Mouse (Mus musculus): ENCODE results near the gene Ctla4. TPM values are rescaled to one million over a fixed set of nuclear protein-coding genes. Genes with fewer than 3 reads are reported as not detected.

Ctla4 gene
- polyA plus RNA-seq, 1 experiment = 0.13 TPM

GRCm38 (mm10) chr1:60910796-60911195 lies 24.0 kb downstream of the Ctla4 start:
- H3K4me1 ChIP-seq (ENCODE audit: control insufficient read depth, insufficient read depth, low read length) = no peaks in the 10 kb centered on the region
- no peak overlapping the region for H3K4me3 ChIP-seq (ENCODE audit: insufficient read depth, low read length)
- no peak overlapping the region for H3K27ac ChIP-seq (ENCODE audit: insufficient read depth, low read length)
- TF ChIP-seq CTCF (IDR thresholded peaks at IDR 0.05; ENCODE audit: extremely low read depth, insufficient read depth, low read length) (no peak), POLR2A (IDR thresholded peaks at IDR 0.05; ENCODE audit: extremely low read depth, insufficient read depth, low read length) (no peak)

GRCm38 (mm10) chr1:60911631-60912030 lies 24.8 kb downstream of the Ctla4 start:
- H3K4me1 ChIP-seq (ENCODE audit: control insufficient read depth, insufficient read depth, low read length) = no peaks in the 10 kb centered on the region
- no peak overlapping the region for H3K4me3 ChIP-seq (ENCODE audit: insufficient read depth, low read length)
- TF ChIP-seq CTCF (IDR thresholded peaks at IDR 0.05; ENCODE audit: extremely low read depth, insufficient read depth, low read length) (no peak), POLR2A (IDR thresholded peaks at IDR 0.05; ENCODE audit: extremely low read depth, insufficient read depth, low read length) (no peak)
- no peak overlapping the region for H3K27ac ChIP-seq (ENCODE audit: insufficient read depth, low read length)

DNA sequence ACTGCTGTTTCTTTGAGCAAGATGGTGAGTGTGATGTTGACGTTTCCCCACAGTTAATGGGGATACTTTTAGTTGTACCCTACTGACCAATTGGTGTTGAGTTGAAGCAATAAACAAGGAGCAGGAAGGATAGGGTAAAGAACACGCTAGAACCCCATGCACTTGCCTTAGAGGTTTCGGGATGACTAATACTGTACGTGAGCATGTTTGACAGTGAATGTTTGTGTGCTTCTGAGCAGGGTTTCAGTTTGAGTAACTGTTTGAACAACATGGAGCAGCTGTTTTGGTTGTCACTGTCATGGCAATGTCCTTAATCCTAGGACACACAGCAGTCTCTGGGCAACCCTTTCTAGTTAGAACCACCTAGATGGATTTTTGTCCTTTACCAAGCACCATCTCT lies 26.5 kb downstream of the Ctla4 start:
- no peak for TF ChIP-seq POLR2A (IDR thresholded peaks at IDR 0.05; ENCODE audit: extremely low read depth, insufficient read depth, low read length)
- no peak for TF ChIP-seq CTCF (IDR thresholded peaks at IDR 0.05; ENCODE audit: extremely low read depth, insufficient read depth, low read length)
- H3K27ac ChIP-seq (ENCODE audit: insufficient read depth, low read length) = no peak overlapping the region
- no peaks in the 10 kb centered on the region for H3K4me1 ChIP-seq (ENCODE audit: control insufficient read depth, insufficient read depth, low read length)
- H3K4me3 ChIP-seq (ENCODE audit: insufficient read depth, low read length) = no peak overlapping the region

GRCm38 (mm10) chr1:60916281-60916781 lies 29.5 kb downstream of the Ctla4 start:
- Histone ChIP-seq H3K4me1 (ENCODE audit: control insufficient read depth, insufficient read depth, low read length) (peaks cover 4% of the 10 kb centered on the region), H3K27ac (ENCODE audit: insufficient read depth, low read length) (no peak overlapping the region), H3K4me3 (ENCODE audit: insufficient read depth, low read length) (no peak overlapping the region)
- TF ChIP-seq CTCF (IDR thresholded peaks at IDR 0.05; ENCODE audit: extremely low read depth, insufficient read depth, low read length) (no peak), POLR2A (IDR thresholded peaks at IDR 0.05; ENCODE audit: extremely low read depth, insufficient read depth, low read length) (no peak)

- Histone ChIP-seq H3K27ac (ENCODE audit: insufficient read depth, low read length) (no peak overlapping the region), H3K4me1 (ENCODE audit: control insufficient read depth, insufficient read depth, low read length) (peaks cover 4% of the 10 kb centered on the region)
Observed at GRCm38 (mm10) chr1:60920493-60921355, 33.9 kb downstream of the Ctla4 start.

DNA sequence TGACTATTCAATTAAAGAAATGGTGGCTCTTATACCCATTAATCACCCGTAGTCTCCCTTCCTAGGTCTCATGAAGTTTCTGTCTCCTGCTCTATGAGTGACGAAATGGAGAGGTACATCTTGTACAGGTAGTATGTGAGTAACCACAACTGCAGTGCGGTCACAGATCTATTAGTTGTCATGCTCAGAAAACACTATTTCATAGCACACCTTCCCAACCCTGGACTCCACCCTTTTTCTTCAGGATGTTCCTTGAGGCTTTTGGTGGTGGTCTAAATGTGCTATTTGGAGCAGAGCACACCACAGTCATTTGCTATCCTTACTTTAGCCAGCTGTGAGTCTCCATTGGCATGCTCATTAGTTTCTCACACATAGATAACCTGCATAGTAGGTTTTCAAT lies 42.2 kb downstream of the Ctla4 start:
- no peak for TF ChIP-seq POLR2A (IDR thresholded peaks at IDR 0.05; ENCODE audit: extremely low read depth, insufficient read depth, low read length)
- no peak for TF ChIP-seq CTCF (IDR thresholded peaks at IDR 0.05; ENCODE audit: extremely low read depth, insufficient read depth, low read length)
- H3K4me3 ChIP-seq (ENCODE audit: insufficient read depth, low read length) = no peak overlapping the region
- H3K4me1 ChIP-seq (ENCODE audit: control insufficient read depth, insufficient read depth, low read length) = no peaks in the 10 kb centered on the region
- no peak overlapping the region for H3K27ac ChIP-seq (ENCODE audit: insufficient read depth, low read length)

More at GRCm38 (mm10) chr1:60920493-60921355, 33.9 kb downstream of the Ctla4 start:
- TF ChIP-seq POLR2A (IDR thresholded peaks at IDR 0.05; ENCODE audit: extremely low read depth, insufficient read depth, low read length) (no peak), CTCF (IDR thresholded peaks at IDR 0.05; ENCODE audit: extremely low read depth, insufficient read depth, low read length) (no peak)
- H3K4me3 ChIP-seq (ENCODE audit: insufficient read depth, low read length) = no peak overlapping the region

GRCm38 (mm10) chr1:60930397-60930796 lies 43.6 kb downstream of the Ctla4 start:
- TF ChIP-seq POLR2A (IDR thresholded peaks at IDR 0.05; ENCODE audit: extremely low read depth, insufficient read depth, low read length) (no peak), CTCF (IDR thresholded peaks at IDR 0.05; ENCODE audit: extremely low read depth, insufficient read depth, low read length) (no peak)
- no peak overlapping the region for H3K4me3 ChIP-seq (ENCODE audit: insufficient read depth, low read length)
- peaks cover 2% of the 10 kb centered on the region; the same call in 1 of the 2 replicates for H3K4me1 ChIP-seq (ENCODE audit: control insufficient read depth, insufficient read depth, low read length)
- no peak overlapping the region for H3K27ac ChIP-seq (ENCODE audit: insufficient read depth, low read length)

DNA sequence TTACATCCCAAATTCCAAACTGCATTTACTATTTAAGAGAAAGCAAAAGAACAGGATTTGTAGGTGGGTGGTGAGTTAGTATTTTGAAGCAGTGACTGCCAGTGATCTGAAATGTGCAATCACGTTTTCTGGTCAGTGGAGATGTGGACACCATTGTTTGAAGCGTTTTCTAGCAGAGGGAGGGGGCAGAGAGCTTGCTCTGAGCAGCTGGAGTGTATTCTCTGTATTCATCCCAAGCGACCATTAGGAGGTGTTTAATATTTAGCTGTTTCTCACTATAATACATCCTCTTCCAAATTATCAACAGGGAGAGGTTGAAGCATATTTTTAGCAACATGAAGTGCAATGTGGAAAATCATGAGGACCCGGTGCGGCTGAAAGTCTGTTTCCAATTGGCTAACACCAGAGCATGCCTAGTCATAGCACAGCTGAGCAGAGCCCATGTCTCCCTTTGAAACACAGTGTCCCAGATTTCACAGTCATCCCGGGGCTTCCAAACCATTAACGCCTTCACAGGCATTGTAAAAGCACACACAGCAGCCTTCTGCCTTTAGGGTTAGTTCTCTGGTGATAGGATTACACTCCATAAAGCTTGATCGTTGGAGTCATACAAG lies 49.3 kb downstream of the Ctla4 start:
- TF ChIP-seq CTCF (IDR thresholded peaks at IDR 0.05; ENCODE audit: extremely low read depth, insufficient read depth, low read length) (no peak), POLR2A (IDR thresholded peaks at IDR 0.05; ENCODE audit: extremely low read depth, insufficient read depth, low read length) (no peak)
- no peak overlapping the region for H3K27ac ChIP-seq (ENCODE audit: insufficient read depth, low read length)
- no peak overlapping the region for H3K4me3 ChIP-seq (ENCODE audit: insufficient read depth, low read length)
- peaks cover 10% of the 10 kb centered on the region for H3K4me1 ChIP-seq (ENCODE audit: control insufficient read depth, insufficient read depth, low read length)

- Histone ChIP-seq H3K4me3 (ENCODE audit: insufficient read depth, low read length) (no peak overlapping the region), H3K4me1 (ENCODE audit: control insufficient read depth, insufficient read depth, low read length) (peaks cover 10% of the 10 kb centered on the region), H3K27ac (ENCODE audit: insufficient read depth, low read length) (no peak overlapping the region)
- TF ChIP-seq CTCF (IDR thresholded peaks at IDR 0.05; ENCODE audit: extremely low read depth, insufficient read depth, low read length) = no peak
- TF ChIP-seq POLR2A (IDR thresholded peaks at IDR 0.05; ENCODE audit: extremely low read depth, insufficient read depth, low read length) = no peak
Observed at GRCm38 (mm10) chr1:60936963-60937711, 50.3 kb downstream of the Ctla4 start.

Data from cortical plate, adult 2 months (tissue).